Mouse (Mus musculus): ENCODE measurements around the gene Mad1l1.

Gene Mad1l1

DNA sequence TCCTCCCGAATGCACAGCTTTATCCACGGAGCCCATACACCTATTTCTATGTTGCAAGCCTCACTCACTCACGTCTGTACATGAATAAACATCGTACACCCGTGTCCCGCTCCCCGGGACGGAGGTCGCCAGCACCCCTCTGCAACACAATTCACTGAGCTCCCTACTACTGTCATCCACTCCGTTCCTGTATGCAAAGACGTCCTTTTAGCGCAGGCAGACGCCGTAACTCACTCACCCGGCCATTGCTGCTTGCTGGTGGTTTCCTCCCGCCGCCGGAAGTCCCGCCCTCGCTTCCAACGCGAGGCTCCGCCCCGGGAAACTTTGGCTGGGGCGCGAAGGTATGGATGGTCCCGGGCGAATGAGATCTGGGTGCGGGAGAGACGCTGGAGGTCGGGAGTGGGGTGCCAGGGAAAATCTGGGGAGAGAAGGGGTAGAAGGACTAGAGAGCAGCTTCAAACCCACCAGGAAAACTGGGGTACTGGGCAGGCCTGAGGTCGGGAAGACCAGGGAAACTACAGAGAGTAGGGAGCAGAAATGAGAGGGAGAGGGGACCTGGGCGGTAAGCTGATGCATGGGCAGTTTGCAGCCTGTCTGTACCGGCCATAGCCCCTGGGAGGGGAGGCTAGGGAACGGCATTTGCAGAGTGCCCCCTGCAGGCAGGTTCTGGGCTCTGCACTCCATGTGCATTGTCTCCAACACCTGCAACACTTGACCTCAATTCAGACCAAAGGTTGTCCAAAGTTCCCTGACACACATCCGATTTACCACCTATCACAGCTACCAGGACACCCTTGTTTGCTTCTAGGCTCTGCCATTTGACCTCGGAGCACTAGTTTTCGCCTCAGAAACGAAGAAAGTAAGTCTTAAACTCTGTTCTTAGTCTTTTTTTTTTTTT is 10.5 kb upstream of the Mad1l1 start, which contains the start of gene Mrm2:
Gene Mrm2 (minus strand): TSS at position 284 of the 898 bp plus-strand sequence.
- peak; percentile 74; the same call in 1 of the 2 replicates for ATAC-seq (ENCODE audit: insufficient number of reproducible peaks, low FRiP score, low TSS enrichment)

DNA sequence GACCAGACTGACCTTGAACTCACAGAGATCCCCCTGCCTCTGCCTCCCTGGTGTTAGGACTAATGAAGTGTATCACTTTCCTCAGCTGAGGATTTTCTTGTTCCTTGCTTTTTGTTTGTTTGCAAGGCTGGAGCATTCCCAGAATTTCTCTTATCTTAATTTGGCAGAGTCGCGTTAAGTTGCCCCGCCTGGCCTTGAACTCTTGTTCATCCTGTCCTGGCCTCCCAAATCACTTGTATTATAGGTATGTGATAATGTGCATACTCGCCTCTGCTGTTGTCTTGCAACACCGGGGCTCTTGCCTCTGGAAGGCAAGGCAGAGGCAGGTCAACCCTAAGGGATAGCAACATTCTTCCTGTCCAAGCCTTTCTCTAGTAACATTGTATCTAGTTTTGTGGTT is 2.7 kb upstream of the Mad1l1 start:
- no peak for ATAC-seq (ENCODE audit: insufficient number of reproducible peaks, low FRiP score, low TSS enrichment)

DNA sequence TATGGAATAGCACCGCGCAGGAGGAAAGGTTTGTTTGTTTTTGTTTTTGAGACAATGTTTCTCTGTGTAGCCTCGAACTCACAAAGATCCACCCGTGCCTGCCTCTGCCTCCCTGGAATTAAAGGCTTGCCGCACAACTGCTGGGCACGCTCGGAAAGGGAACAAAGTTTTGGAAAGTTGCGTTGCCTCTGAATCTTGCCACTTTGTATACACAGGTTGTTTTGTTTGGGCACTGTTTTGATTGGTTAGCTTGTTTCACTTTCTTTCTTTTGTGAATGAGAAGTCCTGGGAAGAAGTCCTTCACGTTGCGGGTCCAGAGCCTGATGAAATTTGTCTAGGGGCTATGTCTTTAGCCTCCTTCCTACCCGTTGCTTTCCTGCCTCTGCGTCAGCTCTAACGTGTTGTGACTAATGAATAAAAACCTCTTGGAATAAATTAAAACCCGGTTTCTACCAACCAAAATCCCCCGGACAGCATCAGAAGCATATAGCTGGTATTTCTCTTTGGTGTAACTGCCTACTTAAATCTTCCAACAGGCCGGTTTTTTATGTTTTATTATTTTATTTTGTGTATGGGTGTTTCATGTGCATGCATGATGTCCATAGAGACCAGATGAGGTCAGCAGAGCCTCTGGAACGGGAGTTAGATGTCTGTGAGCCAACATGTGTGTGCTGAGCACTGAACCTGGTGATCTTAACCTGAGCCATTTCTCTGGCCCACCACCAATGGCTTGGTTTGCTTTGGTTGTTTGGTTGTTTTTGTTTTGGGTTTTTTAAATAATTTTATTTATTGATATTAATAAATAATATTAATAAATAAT is 614 bp upstream of the Mad1l1 start:
- ATAC-seq (ENCODE audit: insufficient number of reproducible peaks, low FRiP score, low TSS enrichment), result no peak

GRCm38 (mm10) chr5:140316716-140317115 is 4.6 kb downstream of the Mad1l1 start:
- ATAC-seq (ENCODE audit: insufficient number of reproducible peaks, low FRiP score, low TSS enrichment), result no peak

GRCm38 (mm10) chr5:140307602-140308001 is 13.8 kb downstream of the Mad1l1 start:
- ATAC-seq (ENCODE audit: insufficient number of reproducible peaks, low FRiP score, low TSS enrichment), result no peak

DNA sequence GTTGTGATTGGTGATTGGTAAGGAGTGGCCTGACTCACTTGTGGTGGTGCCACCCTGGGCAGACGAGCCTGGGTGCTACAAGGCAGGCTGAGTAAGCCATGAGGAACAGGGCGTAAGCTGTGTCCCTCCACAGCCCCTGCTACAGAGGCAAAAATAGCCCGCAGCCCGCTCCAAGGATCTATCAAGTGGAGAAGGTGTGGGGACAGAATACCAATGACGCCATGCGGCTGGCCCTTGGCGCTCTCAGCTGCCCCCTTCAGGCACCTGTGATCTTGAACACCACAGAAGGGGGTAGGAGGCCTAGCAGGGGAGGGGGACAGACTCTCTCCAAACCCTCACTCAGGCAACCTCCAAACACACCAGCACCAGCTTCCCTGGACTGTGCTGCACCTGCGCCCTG is 15.3 kb downstream of the Mad1l1 start:
- no peak for ATAC-seq (ENCODE audit: insufficient number of reproducible peaks, low FRiP score, low TSS enrichment)

GRCm38 (mm10) chr5:140298291-140298690 is 23.1 kb downstream of the Mad1l1 start:
- no peak for ATAC-seq (ENCODE audit: insufficient number of reproducible peaks, low FRiP score, low TSS enrichment)

GRCm38 (mm10) chr5:140292152-140292551 is 29.2 kb downstream of the Mad1l1 start:
- ATAC-seq (ENCODE audit: insufficient number of reproducible peaks, low FRiP score, low TSS enrichment), result no peak; the same call in 1 of the 2 replicates

GRCm38 (mm10) chr5:140289161-140289560 is 32.2 kb downstream of the Mad1l1 start:
- ATAC-seq (ENCODE audit: insufficient number of reproducible peaks, low FRiP score, low TSS enrichment), result no peak

DNA sequence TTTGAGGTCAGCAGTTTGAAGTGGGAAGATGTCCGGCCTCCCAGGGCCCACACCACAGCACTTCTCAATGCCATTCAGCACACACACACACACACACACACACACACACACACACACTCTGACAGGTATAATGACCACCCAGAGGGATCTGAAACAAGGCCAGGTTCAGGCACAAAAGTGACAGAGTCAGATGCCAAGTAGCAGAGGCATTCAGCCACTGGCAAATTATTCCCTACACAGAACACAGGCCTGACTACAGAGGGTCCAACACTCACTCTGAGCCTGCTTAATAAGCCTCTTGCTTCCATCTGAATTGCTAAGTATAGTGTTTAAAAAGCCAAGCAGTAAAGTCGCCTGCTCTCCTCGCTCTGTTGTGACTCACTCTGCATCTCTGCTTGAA is 33.1 kb downstream of the Mad1l1 start:
- ATAC-seq (ENCODE audit: insufficient number of reproducible peaks, low FRiP score, low TSS enrichment), result no peak

- no peak for ATAC-seq (ENCODE audit: insufficient number of reproducible peaks, low FRiP score, low TSS enrichment)
Observed at GRCm38 (mm10) chr5:140284761-140285160, 36.6 kb downstream of the Mad1l1 start.

DNA sequence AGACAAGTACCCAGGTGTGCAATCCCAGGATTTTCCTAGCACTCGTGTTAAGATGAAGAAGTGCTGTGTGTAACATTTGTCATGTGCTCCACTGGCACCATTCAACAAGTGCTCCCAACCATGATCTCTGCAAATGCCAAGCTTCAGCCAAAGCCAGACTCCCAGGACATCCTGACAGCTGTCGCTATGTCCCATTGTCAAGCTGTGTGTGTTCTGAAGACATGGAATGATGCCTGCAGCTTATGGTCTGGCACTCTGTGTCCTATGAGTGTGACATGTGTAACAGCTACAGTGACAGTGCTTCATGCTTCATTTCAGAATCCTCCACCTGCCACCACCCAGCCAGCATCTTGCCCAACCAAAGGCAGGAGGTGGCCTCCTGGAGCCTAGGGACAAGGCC is 37.3 kb downstream of the Mad1l1 start:
- ATAC-seq (ENCODE audit: insufficient number of reproducible peaks, low FRiP score, low TSS enrichment), result no peak

DNA sequence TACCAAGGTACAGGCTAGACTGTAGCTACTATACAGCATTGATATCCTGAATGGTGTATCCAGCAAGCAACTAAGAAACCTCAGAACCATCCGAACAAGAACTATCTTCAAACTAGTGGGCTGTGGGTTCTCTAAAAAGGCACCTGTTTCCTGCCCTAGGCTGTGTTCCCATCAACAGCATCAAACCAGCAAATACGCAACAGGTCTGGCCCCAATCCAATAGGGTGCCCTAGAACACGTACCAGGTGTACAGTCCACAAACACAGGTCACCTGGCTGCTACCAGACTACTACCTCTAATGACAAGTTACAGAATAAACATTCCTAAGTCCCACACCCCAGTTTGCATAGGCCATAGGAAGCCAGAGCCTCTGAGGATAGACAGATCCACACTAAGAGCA is 38.5 kb downstream of the Mad1l1 start:
- ATAC-seq (ENCODE audit: insufficient number of reproducible peaks, low FRiP score, low TSS enrichment), result no peak

GRCm38 (mm10) chr5:140282376-140282775 is 39.0 kb downstream of the Mad1l1 start:
- peak; percentile 45; the same call in 1 of the 2 replicates for ATAC-seq (ENCODE audit: insufficient number of reproducible peaks, low FRiP score, low TSS enrichment)

DNA sequence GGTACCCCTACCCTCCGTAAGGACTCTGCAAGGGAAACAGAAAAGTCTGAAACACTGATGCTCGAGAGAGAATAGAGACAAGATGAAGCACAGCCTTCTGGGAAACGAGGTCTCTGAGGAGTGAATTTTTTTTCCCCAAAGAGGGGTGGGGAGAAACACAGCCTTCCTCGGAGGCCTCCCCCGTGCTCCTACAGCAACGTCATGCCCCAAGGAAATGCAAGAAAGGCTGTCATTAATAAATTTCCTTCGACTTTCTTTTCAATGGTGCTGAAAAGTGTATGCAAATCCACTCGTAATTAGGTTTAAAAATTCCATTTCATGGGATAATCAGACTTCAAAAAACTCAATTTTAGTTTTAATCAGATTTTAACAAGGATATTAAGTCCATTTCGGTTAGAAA is 41.1 kb downstream of the Mad1l1 start:
- ATAC-seq (ENCODE audit: insufficient number of reproducible peaks, low FRiP score, low TSS enrichment), result no peak

DNA sequence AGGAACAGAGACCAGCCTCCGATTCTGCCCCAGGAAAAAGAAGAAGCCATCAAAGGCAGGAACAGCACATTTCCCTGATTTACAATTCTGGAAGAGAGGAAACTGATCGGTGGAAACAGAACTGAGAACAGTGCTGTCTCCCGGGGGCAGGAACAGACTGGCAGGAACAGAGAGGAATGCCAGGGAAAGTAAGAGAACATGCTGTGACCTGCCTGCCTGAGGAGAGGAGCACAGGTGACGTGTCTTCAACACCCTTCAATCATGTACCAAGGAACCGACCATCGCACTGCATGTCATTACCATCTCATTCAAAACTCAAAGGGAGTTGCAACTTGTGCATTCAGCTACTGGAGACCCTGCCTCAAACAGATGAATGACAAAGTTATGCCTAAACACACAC is 44.6 kb downstream of the Mad1l1 start:
- ATAC-seq (ENCODE audit: insufficient number of reproducible peaks, low FRiP score, low TSS enrichment), result no peak

GRCm38 (mm10) chr5:140270976-140271685 is 50.2 kb downstream of the Mad1l1 start:
- ATAC-seq (ENCODE audit: insufficient number of reproducible peaks, low FRiP score, low TSS enrichment), result no peak

GRCm38 (mm10) chr5:140268396-140268795 is 53.0 kb downstream of the Mad1l1 start:
- no peak for ATAC-seq (ENCODE audit: insufficient number of reproducible peaks, low FRiP score, low TSS enrichment)

- no peak for ATAC-seq (ENCODE audit: insufficient number of reproducible peaks, low FRiP score, low TSS enrichment)
Observed at GRCm38 (mm10) chr5:140267061-140267460, 54.3 kb downstream of the Mad1l1 start.

DNA sequence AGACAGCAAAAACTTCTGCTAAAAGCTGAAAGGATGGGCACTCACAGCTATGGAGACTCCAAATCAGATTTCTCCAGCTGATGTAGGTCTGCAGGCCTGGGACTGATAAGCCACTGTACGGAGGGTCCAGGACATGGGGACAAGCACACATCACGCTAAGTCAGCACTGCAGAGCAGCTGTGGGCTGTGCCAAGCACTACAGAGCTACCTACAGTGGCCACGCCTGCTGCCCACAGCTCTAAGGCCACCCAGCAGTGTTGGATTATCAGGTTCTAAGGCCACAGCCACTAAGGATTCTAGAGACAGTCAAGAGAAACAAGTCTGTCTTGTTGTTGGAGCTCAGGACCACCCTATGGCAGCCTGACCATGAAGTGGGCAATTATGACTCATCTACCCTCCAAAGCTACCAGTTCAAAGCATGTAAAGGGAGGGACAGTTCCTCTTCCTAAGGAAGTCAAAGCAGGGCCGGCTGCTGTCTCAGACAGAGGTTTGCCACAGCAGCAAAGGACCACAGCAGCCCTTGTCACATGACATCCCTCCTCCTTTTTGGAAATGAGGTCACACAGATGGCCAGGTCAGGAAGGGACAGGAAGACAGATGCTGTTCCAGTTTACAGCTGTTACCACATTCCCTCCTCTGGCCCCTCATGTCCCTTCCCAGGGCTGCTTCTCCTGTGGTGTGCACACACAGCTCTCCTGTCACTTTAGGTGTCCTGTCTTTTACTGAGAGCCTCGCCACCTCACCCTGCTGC is 56.4 kb downstream of the Mad1l1 start:
- no peak for ATAC-seq (ENCODE audit: insufficient number of reproducible peaks, low FRiP score, low TSS enrichment)

Measured in cerebellum, adult (tissue).